Mouse (Mus musculus) heart, adult 11 months (tissue): ENCODE measurements at regions not wholly inside any gene's neighbourhood (a gene's known extent, or its start where the extent isn't known, plus 50 kb on each side); places are given as distances from the start of the nearest gene placed in this dataset.

Experiments used
- DNase-seq: peaks from one replicate; pipeline ENCODE4 v3.0.0; 2022

DNA sequence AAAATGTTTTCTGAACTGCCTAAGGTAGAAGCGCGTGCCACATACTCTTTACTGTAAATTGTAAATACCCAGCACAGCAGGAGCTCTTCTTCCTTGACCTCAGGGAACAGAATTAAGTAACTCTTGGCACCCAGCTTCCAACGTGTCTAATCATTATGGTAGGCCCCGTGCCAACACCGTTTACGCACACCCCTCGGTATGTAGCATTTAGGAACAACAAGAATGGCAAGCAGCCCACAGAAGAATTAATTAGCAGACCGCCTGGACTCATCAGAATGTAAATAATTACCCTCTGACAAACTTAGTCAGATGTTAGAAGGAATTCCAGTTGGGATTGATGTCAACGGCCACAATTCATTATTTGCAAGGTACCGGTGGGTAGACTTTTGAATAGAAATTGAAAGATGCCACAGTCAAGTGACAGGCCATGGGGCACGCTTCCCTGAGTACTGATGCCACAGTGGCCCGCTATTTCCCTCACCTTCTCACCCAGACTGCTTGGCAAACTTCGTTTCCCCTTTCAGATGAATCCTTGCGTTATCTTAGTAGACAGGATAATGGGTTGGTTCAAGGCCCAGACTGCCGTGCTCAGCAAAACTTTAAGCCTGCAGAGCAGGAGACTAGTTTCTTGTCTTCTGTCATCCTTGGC lies 81.2 kb upstream of the Galnt5 start:
- DNase-seq: no peak

DNA sequence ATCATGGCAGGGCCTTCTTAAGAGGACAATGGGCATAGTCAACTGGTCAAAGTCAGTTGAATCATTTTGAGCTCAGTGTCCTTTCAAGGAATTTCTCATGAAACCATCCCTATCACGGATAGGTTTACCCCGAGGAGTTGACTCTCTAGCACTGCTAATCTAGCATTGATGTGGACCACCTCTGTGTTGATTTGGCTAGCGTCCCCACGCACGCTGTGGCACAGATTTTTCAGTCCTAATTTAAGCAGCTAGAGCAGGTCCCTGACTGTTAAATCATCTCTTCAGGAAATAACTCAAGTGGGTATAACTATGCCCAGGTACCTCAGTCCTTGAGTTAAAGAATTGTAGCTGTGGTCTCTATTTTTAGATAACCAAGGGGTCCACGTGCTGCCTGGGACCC lies 80.0 kb upstream of the Galnt5 start:
- no peak for DNase-seq

GRCm38 (mm10) chr2:57919102-57919731 lies 78.5 kb upstream of the Galnt5 start:
- no peak for DNase-seq

- DNase-seq: no peak
Measured at GRCm38 (mm10) chr2:57934062-57934822, 63.4 kb upstream of the Galnt5 start.
